Mouse (Mus musculus): ENCODE measurements at regions not wholly inside any gene's neighbourhood (a gene's known extent, or its start where the extent isn't known, plus 50 kb on each side); places are given as distances from the start of the nearest gene placed in this dataset.

DNA sequence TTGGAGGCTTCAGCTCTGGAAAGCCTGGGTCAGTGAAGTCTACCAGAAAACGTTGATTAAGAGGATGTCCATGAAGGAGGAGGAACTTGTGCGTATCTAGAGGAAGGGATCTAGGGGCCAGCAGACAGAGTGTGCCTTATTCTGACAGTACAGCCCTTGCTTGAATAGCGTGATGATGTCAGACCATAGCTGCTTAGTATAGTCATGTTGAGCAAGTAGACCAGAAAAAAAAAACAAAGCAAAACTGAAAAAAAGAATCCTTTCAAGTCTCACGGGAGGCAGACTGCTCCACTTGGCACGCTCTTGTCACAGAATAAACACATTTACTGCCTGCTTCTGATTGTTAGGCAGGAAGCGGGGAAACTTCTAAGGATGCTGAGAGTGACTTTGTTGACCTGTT is 290.7 kb downstream of the Rngtt start:
- Histone ChIP-seq H3K27me3 (no peaks in the 10 kb centered on the region), H3K4me1 (peaks cover 7% of the 10 kb centered on the region; the same call in 1 of the 2 replicates), H3K4me2 (replicated peaks) (no peak overlapping the region), H3K27ac (replicated peaks) (no peak overlapping the region), H3K9me3 (no peaks in the 10 kb centered on the region), H3K4me3 (no peak overlapping the region), H3K9ac (replicated peaks) (no peak overlapping the region), H3K36me3 (no peaks in the 10 kb centered on the region)
- 45% methylated on average over 6 of the region's 6 CpGs for WGBS
- ATAC-seq (replicated peaks): no peak

DNA sequence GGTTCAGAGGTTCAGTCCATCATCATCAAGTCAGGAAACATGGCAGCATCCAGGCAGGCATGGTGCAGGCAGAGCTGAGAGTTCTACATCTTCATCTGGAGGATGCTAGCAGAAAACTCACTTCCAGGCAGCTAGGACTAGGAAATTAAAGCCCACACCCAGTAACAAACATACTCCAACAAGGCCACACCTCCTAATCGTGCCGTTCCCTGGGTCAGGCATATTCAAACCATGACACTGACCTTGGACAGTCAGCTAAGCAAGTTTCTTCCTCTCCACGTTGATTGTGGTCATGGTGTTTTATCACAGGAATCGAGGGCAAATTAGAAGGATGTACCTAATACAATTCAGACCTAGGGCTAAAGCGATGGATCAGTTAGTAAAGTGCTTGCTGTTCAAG is 294.5 kb downstream of the Rngtt start:
- H3K27me3 ChIP-seq: no peaks in the 10 kb centered on the region
- H3K4me2 ChIP-seq (replicated peaks): no peak overlapping the region
- H3K4me1 ChIP-seq: peaks cover 7% of the 10 kb centered on the region; the same call in 1 of the 2 replicates
- H3K9me3 ChIP-seq: no peaks in the 10 kb centered on the region
- ATAC-seq (replicated peaks): no peak
- H3K27ac ChIP-seq (replicated peaks): no peak overlapping the region
- H3K9ac ChIP-seq (replicated peaks): no peak overlapping the region
- no peaks in the 10 kb centered on the region for H3K36me3 ChIP-seq
- no peak overlapping the region for H3K4me3 ChIP-seq
- WGBS: 92% methylated on average over 5 of the region's 5 CpGs

GRCm38 (mm10) chr4:33639821-33640575 is 284.4 kb upstream of the Cnr1 start:
- Histone ChIP-seq H3K4me2 (replicated peaks) (no peak overlapping the region), H3K9ac (replicated peaks) (no peak overlapping the region), H3K4me3 (no peak overlapping the region), H3K9me3 (no peaks in the 10 kb centered on the region), H3K27ac (replicated peaks) (no peak overlapping the region), H3K4me1 (peaks cover 14% of the 10 kb centered on the region; the same call in 1 of the 2 replicates), H3K27me3 (no peaks in the 10 kb centered on the region), H3K36me3 (no peaks in the 10 kb centered on the region)
- ATAC-seq (replicated peaks): peak; percentile 34; the same call in 1 of the 2 replicates
- 93% methylated on average over 5 of the region's 5 CpGs for WGBS

DNA sequence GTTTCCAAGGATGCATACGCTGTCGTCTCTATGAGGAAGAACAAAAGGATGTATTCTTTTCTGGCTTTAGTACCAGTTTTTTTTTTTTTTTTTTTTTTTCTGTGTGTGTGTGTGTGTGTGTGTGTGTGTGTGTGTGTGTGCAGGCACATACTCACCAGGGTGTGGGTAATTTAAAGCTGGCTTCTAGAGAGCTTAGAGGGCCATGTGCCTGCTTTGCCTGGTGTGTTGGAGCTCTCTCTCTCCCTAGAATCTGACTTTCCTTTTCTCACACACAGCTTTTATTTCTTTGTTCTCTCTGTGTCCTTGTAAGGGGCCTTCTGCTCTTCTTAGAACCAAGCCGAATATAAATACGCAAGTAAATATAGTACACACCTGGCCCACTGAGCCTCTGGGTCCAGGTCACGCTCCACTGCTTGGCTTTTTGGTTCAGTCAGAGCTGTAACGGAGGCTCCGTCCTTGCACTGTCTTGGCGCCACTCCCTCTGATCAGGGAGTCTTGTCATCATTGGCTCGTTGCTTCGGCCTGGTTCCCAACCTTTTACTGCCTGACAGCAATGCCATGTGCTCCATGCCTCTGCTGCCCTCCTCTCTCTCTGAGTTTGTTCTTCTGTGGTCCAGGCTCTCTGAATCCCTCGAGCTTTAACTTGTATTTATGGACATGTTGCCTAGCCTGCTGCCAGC is 283.7 kb upstream of the Cnr1 start:
- H3K27me3 ChIP-seq: no peaks in the 10 kb centered on the region
- H3K4me1 ChIP-seq: peaks cover 14% of the 10 kb centered on the region; the same call in 1 of the 2 replicates
- peak; percentile 47; the same call in 1 of the 2 replicates for ATAC-seq (replicated peaks)
- H3K4me2 ChIP-seq (replicated peaks): no peak overlapping the region
- no peaks in the 10 kb centered on the region for H3K9me3 ChIP-seq
- WGBS: 68% methylated on average over 11 of the region's 11 CpGs
- H3K4me3 ChIP-seq: no peak overlapping the region
- no peak overlapping the region for H3K27ac ChIP-seq (replicated peaks)
- H3K36me3 ChIP-seq: no peaks in the 10 kb centered on the region
- H3K9ac ChIP-seq (replicated peaks): no peak overlapping the region

- peak; percentile 69; the same call in 1 of the 2 replicates for ATAC-seq (replicated peaks)
Measured at GRCm38 (mm10) chr4:33641883-33642282, 282.5 kb upstream of the Cnr1 start.

GRCm38 (mm10) chr4:33642526-33642925 is 281.9 kb upstream of the Cnr1 start:
- H3K36me3 ChIP-seq: no peaks in the 10 kb centered on the region
- no peak for ATAC-seq (replicated peaks)

More at GRCm38 (mm10) chr4:33641883-33642282, 282.5 kb upstream of the Cnr1 start:
- Histone ChIP-seq H3K4me3 (no peak overlapping the region), H3K9me3 (no peaks in the 10 kb centered on the region), H3K27ac (replicated peaks) (no peak overlapping the region), H3K4me2 (replicated peaks) (no peak overlapping the region), H3K9ac (replicated peaks) (no peak overlapping the region), H3K4me1 (peaks cover 14% of the 10 kb centered on the region; the same call in 1 of the 2 replicates), H3K27me3 (no peaks in the 10 kb centered on the region), H3K36me3 (no peaks in the 10 kb centered on the region)
- 44% methylated on average over 6 of the region's 6 CpGs for WGBS

GRCm38 (mm10) chr4:33645217-33645616 is 279.2 kb upstream of the Cnr1 start:
- ATAC-seq (replicated peaks): no peak
- no peaks in the 10 kb centered on the region for H3K36me3 ChIP-seq
- H3K9me3 ChIP-seq: no peaks in the 10 kb centered on the region
- no peak overlapping the region for H3K9ac ChIP-seq (replicated peaks)
- 91% methylated on average over 2 of the region's 2 CpGs for WGBS
- H3K27me3 ChIP-seq: no peaks in the 10 kb centered on the region
- peaks cover 14% of the 10 kb centered on the region; the same call in 1 of the 2 replicates for H3K4me1 ChIP-seq
- no peak overlapping the region for H3K4me3 ChIP-seq
- no peak overlapping the region for H3K27ac ChIP-seq (replicated peaks)
- H3K4me2 ChIP-seq (replicated peaks): no peak overlapping the region

More at GRCm38 (mm10) chr4:33642526-33642925, 281.9 kb upstream of the Cnr1 start:
- Histone ChIP-seq H3K9me3 (no peaks in the 10 kb centered on the region), H3K9ac (replicated peaks) (no peak overlapping the region), H3K27ac (replicated peaks) (no peak overlapping the region), H3K27me3 (no peaks in the 10 kb centered on the region), H3K4me3 (no peak overlapping the region), H3K4me1 (peaks cover 14% of the 10 kb centered on the region; the same call in 1 of the 2 replicates), H3K4me2 (replicated peaks) (no peak overlapping the region)
- 91% methylated on average over 13 of the region's 13 CpGs for WGBS

DNA sequence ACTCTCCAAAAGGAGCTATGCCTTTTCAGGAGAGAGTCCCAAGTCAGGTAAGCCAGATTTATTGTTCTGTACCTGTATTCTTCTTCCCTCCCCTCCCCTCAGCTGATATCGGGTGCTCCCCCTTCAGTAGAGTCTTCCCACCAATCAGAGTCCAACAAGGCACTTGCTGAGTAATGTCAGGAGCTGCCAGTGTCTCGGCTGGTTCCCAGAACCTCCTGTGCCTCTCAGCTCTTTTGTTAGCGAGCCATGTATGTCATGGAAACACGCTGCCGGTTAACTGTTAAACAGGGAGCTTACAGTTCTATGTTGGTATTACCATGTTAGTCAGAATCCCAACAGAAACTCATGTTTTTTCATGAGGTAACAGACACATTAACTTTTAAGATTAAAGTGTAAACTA is 273.1 kb upstream of the Cnr1 start:
- H3K27ac ChIP-seq (replicated peaks): no peak overlapping the region
- no peak overlapping the region for H3K9ac ChIP-seq (replicated peaks)
- no peak overlapping the region for H3K4me2 ChIP-seq (replicated peaks)
- H3K9me3 ChIP-seq: no peaks in the 10 kb centered on the region
- H3K27me3 ChIP-seq: no peaks in the 10 kb centered on the region
- no peak overlapping the region for H3K4me3 ChIP-seq
- no peak for ATAC-seq (replicated peaks)
- H3K4me1 ChIP-seq: no peaks in the 10 kb centered on the region
- WGBS: 66% methylated on average over 5 of the region's 5 CpGs
- no peaks in the 10 kb centered on the region for H3K36me3 ChIP-seq

GRCm38 (mm10) chr4:33659766-33660165 is 264.6 kb upstream of the Cnr1 start:
- Histone ChIP-seq H3K4me1 (peaks cover 21% of the 10 kb centered on the region), H3K9ac (replicated peaks) (no peak overlapping the region), H3K9me3 (no peaks in the 10 kb centered on the region), H3K4me2 (replicated peaks) (no peak overlapping the region), H3K27ac (replicated peaks) (no peak overlapping the region), H3K4me3 (no peak overlapping the region), H3K27me3 (no peaks in the 10 kb centered on the region), H3K36me3 (no peaks in the 10 kb centered on the region)
- WGBS: 93% methylated on average over 14 of the region's 14 CpGs
- ATAC-seq (replicated peaks): no peak

GRCm38 (mm10) chr4:33660553-33660952 is 263.8 kb upstream of the Cnr1 start:
- Histone ChIP-seq H3K9me3 (no peaks in the 10 kb centered on the region), H3K27ac (replicated peaks) (no peak overlapping the region), H3K4me3 (no peak overlapping the region), H3K9ac (replicated peaks) (no peak overlapping the region), H3K36me3 (no peaks in the 10 kb centered on the region), H3K4me1 (peaks cover 24% of the 10 kb centered on the region), H3K27me3 (no peaks in the 10 kb centered on the region), H3K4me2 (replicated peaks) (no peak overlapping the region)
- WGBS: 87% methylated on average over 5 of the region's 5 CpGs
- ATAC-seq (replicated peaks): no peak

DNA sequence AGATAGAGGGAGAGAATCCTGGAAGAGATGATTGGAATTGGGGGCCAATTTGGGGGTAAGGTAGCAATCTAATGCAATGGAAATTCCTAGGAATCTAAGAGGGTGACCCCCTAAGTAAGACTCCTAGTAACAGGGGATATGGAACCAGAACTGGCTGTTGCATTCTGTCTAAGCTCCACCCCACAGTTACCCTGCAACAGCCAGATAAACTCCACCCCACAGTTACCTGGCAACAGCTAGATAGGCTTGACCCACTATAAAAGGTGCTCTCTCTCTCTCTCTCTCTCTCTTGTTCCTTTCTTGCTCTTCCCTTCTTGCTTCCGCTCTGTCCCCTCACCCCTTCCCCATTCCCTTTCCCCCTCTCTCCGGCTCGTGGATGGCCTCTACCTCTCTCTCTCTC is 262.5 kb upstream of the Cnr1 start:
- no peak overlapping the region for H3K27ac ChIP-seq (replicated peaks)
- H3K4me3 ChIP-seq: no peak overlapping the region
- no peaks in the 10 kb centered on the region for H3K36me3 ChIP-seq
- ATAC-seq (replicated peaks): no peak
- H3K27me3 ChIP-seq: no peaks in the 10 kb centered on the region
- H3K9ac ChIP-seq (replicated peaks): no peak overlapping the region
- no peak overlapping the region for H3K4me2 ChIP-seq (replicated peaks)
- peaks cover 24% of the 10 kb centered on the region for H3K4me1 ChIP-seq
- H3K9me3 ChIP-seq: no peaks in the 10 kb centered on the region
- 83% methylated on average over 3 of the region's 3 CpGs for WGBS

DNA sequence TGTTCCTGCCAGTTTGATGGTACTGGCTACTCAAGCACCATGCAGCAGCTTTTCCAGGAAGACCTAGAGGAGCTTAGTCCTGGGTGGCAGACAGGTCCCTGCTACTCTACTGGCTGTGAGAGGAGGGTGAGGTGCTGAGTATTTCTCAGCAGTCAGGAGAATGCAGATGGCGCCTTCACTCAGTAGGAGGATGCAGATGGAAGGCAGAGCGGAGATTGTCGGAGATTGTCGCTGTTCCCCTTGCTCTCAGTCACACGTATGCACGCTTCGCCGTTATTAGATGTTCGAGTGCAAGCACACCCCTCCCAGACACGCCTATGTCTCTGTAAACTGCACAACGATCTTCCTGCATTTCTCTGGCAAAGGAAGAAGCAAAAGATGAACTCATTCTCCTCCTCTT is 261.4 kb upstream of the Cnr1 start:
- no peak overlapping the region for H3K9ac ChIP-seq (replicated peaks)
- no peak overlapping the region for H3K4me2 ChIP-seq (replicated peaks)
- H3K9me3 ChIP-seq: no peaks in the 10 kb centered on the region
- no peaks in the 10 kb centered on the region for H3K27me3 ChIP-seq
- H3K4me1 ChIP-seq: peaks cover 24% of the 10 kb centered on the region
- H3K36me3 ChIP-seq: no peaks in the 10 kb centered on the region
- H3K27ac ChIP-seq (replicated peaks): peak overlapping the region; percentile 66
- WGBS: 56% methylated on average over 11 of the region's 11 CpGs
- 0 out of 2 replicates have a peak, but pooled peaks have one; percentile 26 for ATAC-seq (replicated peaks)
- H3K4me3 ChIP-seq: no peak overlapping the region
